Mouse (Mus musculus) spleen, adult 2 months (tissue): Measurements from ENCODE around the gene Slc26a8. TPM values are rescaled to one million over a fixed set of nuclear protein-coding genes. Genes with fewer than 3 reads are reported as not detected.

Source experiments
- DNase-seq, 2 experiments: peaks; one replicate each; pipeline versions ENCODE4 v3.0.0 to v3.0.0-alpha.2; 2012 to 2021; ENCODE audit warnings: low spot score in 2 of 2, low read depth in 1 of 2
- H3K27ac ChIP-seq: fragments of 200-500 bp; 2 replicates; pipeline ENCODE4 v1.5.1; 2012; ENCODE audit warnings: low read length, inconsistent platforms; ENCODE audit not compliant: insufficient read depth
- H3K27me3 ChIP-seq: fragments of 200-500 bp; 2 replicates; pipeline ENCODE4 v1.6.1; 2012; ENCODE audit warnings: mild to moderate bottlenecking, moderate library complexity, low read length, inconsistent platforms; ENCODE audit not compliant: control insufficient read depth, insufficient read depth
- H3K36me3 ChIP-seq: fragments of 200-500 bp; 2 replicates; pipeline ENCODE4 v1.6.1; 2012; ENCODE audit warnings: mild to moderate bottlenecking, low read length, inconsistent platforms; ENCODE audit not compliant: control insufficient read depth, insufficient read depth
- H3K4me1 ChIP-seq: fragments of 200-500 bp; 2 replicates; pipeline ENCODE4 v1.6.1; 2011; ENCODE audit warnings: inconsistent platforms; ENCODE audit not compliant: control insufficient read depth, insufficient read depth, insufficient read length
- H3K4me3 ChIP-seq: fragments of 200-500 bp; 2 replicates; pipeline ENCODE4 v1.5.1; 2011; ENCODE audit warnings: mild to moderate bottlenecking, inconsistent platforms; ENCODE audit not compliant: insufficient read depth, insufficient read length; ENCODE audit errors: extremely low read depth
- CTCF ChIP-seq: fragments of 200-500 bp; IDR thresholded peaks from 2 replicates; pipeline ENCODE4 v1.5.1; 2011; ENCODE audit warnings: mild to moderate bottlenecking, inconsistent platforms; ENCODE audit not compliant: insufficient read depth, insufficient read length, insufficient replicate concordance; ENCODE audit errors: extremely low read depth
- POLR2A ChIP-seq: fragments of 200-500 bp; IDR thresholded peaks from 2 replicates; pipeline ENCODE4 v1.6.1; 2011; ENCODE audit warnings: low read depth, low read length, inconsistent platforms
- WGBS: fragments of 180-500 bp; shearing (Covaris S2); methylation state at CpG from one replicate; pipeline ENCODE4 v1.1.7; 2018; 5-methylcytosine and 5-hydroxymethylcytosine counted together
- polyA plus RNA-seq: library from polyadenylated mRNA; depleted of rRNA; stranded (reverse); fragments of >200 nt; gene quantifications from 2 replicates; pipeline ENCODE4 v1.2.3, GENCODE M21; 2012

The Slc26a8 gene
- polyA plus RNA-seq, 1 experiment: 0.40 TPM

GRCm38 (mm10) chr17:28701171-28701570 lies 11.1 kb upstream of the Slc26a8 start:
- H3K4me1 ChIP-seq: peaks cover 18% of the 10 kb centered on the region
- WGBS: 73% methylated on average over 4 of the region's 4 CpGs
- peaks cover 1% of the 10 kb centered on the region; the same call in 1 of the 2 replicates for H3K36me3 ChIP-seq
- no peak overlapping the region for H3K27ac ChIP-seq
- no peak for DNase-seq
- TF ChIP-seq CTCF: no peak
- no peak for TF ChIP-seq POLR2A
- H3K4me3 ChIP-seq: no peak overlapping the region
- H3K27me3 ChIP-seq: no peaks in the 10 kb centered on the region

- Histone ChIP-seq H3K4me3 (no peak overlapping the region), H3K4me1 (peaks cover 18% of the 10 kb centered on the region), H3K27me3 (no peaks in the 10 kb centered on the region), H3K36me3 (peaks cover 1% of the 10 kb centered on the region; the same call in 1 of the 2 replicates), H3K27ac (no peak overlapping the region)
- DNase-seq: no peak
- WGBS: 30% methylated on average over 7 of the region's 7 CpGs
- TF ChIP-seq CTCF (no peak), POLR2A (no peak)
Measured at GRCm38 (mm10) chr17:28699789-28700188, 9.8 kb upstream of the Slc26a8 start.

- no peak for DNase-seq
- Histone ChIP-seq H3K4me3 (no peak overlapping the region), H3K36me3 (peaks cover 3% of the 10 kb centered on the region; the same call in 1 of the 2 replicates), H3K4me1 (peaks cover 20% of the 10 kb centered on the region), H3K27ac (no peak overlapping the region), H3K27me3 (no peaks in the 10 kb centered on the region)
- no peak for TF ChIP-seq POLR2A
- no peak for TF ChIP-seq CTCF
- WGBS: 26% methylated on average over 2 of the region's 2 CpGs
Measured at GRCm38 (mm10) chr17:28698672-28699071, 8.6 kb upstream of the Slc26a8 start.

GRCm38 (mm10) chr17:28698245-28698644 lies 8.2 kb upstream of the Slc26a8 start:
- Histone ChIP-seq H3K27ac (no peak overlapping the region), H3K4me1 (peaks cover 21% of the 10 kb centered on the region), H3K36me3 (peaks cover 3% of the 10 kb centered on the region; the same call in 1 of the 2 replicates), H3K4me3 (no peak overlapping the region), H3K27me3 (no peaks in the 10 kb centered on the region)
- 72% methylated on average over 4 of the region's 4 CpGs for WGBS
- peak in 1 of 2 experiments; percentile 29 for DNase-seq
- TF ChIP-seq POLR2A: no peak
- TF ChIP-seq CTCF: no peak

GRCm38 (mm10) chr17:28697290-28698195 lies 7.5 kb upstream of the Slc26a8 start:
- Histone ChIP-seq H3K4me3 (no peak overlapping the region), H3K36me3 (peaks cover 3% of the 10 kb centered on the region; the same call in 1 of the 2 replicates), H3K27ac (peak overlapping the region; percentile 42), H3K4me1 (peaks cover 23% of the 10 kb centered on the region), H3K27me3 (no peaks in the 10 kb centered on the region)
- WGBS: 36% methylated on average over 13 of the region's 13 CpGs
- TF ChIP-seq CTCF: no peak
- no peak for TF ChIP-seq POLR2A
- DNase-seq: peak; percentile 28 to 83

GRCm38 (mm10) chr17:28696641-28697040 lies 6.6 kb upstream of the Slc26a8 start:
- DNase-seq: no peak
- Histone ChIP-seq H3K36me3 (peaks cover 3% of the 10 kb centered on the region; the same call in 1 of the 2 replicates), H3K4me1 (peaks cover 21% of the 10 kb centered on the region), H3K27me3 (no peaks in the 10 kb centered on the region), H3K27ac (0 out of 2 replicates have a peak overlapping the region, but pooled peaks have one; percentile 20), H3K4me3 (no peak overlapping the region)
- TF ChIP-seq CTCF (no peak), POLR2A (no peak)
- WGBS: 46% methylated on average over 2 of the region's 2 CpGs
